Mouse (Mus musculus) neural tube, embryonic 12.5 days (tissue): ENCODE results near the gene Tas1r1. TPM values are rescaled to one million over a fixed set of nuclear protein-coding genes. Genes with fewer than 3 reads are reported as not detected.

Source experiments
- ATAC-seq: fragments of 200-750 bp; cut with Nextera tagmentation; 2 replicates; pipeline ENCODE4 v1.8.0; 2017; ENCODE audit warnings: low read depth, mild to moderate bottlenecking, moderate TSS enrichment, moderate library complexity; ENCODE audit not compliant: low FRiP score
- H3K27ac ChIP-seq: fragments of 300-500 bp; sonication (generic); 2 replicates; pipeline ENCODE4 v1.5.1; 2016
- H3K27me3 ChIP-seq: fragments of 300-500 bp; sonication (generic); replicated peaks from 2 replicates; pipeline ENCODE4 v1.6.1; 2016; ENCODE audit warnings: mild to moderate bottlenecking
- H3K36me3 ChIP-seq: fragments of 300-500 bp; sonication (generic); 2 replicates; pipeline ENCODE4 v1.6.1; 2016; ENCODE audit warnings: mild to moderate bottlenecking
- H3K4me1 ChIP-seq: fragments of 300-500 bp; sonication (generic); 2 replicates; pipeline ENCODE4 v1.6.1; 2016
- H3K4me2 ChIP-seq: fragments of 300-500 bp; sonication (generic); replicated peaks from 2 replicates; pipeline ENCODE4 v1.6.1; 2016; ENCODE audit warnings: mild to moderate bottlenecking
- H3K4me3 ChIP-seq: fragments of 300-500 bp; sonication (generic); 2 replicates; pipeline ENCODE4 v1.5.1; 2016
- H3K9ac ChIP-seq: fragments of 300-500 bp; sonication (generic); 2 replicates; pipeline ENCODE4 v1.6.1; 2016; ENCODE audit warnings: mild to moderate bottlenecking
- H3K9me3 ChIP-seq: fragments of 300-500 bp; sonication (generic); 2 replicates; pipeline ENCODE4 v1.6.1; 2016; ENCODE audit warnings: mild to moderate bottlenecking
- WGBS: fragments of 180-500 bp; shearing (Covaris S2); methylation state at CpG from one replicate; pipeline ENCODE4 v1.1.7; 2016; 5-methylcytosine and 5-hydroxymethylcytosine counted together
- polyA plus RNA-seq: library from polyadenylated mRNA; unstranded; fragments of >200 nt; fragmentation: Nextera tagmentation; extraction: Ambion mirVana; gene quantifications from 2 replicates; pipeline ENCODE4 v1.2.1, GENCODE M21; 2016

Tas1r1 gene
- polyA plus RNA-seq: 1.2 and 1.4 TPM in 2 replicates

DNA sequence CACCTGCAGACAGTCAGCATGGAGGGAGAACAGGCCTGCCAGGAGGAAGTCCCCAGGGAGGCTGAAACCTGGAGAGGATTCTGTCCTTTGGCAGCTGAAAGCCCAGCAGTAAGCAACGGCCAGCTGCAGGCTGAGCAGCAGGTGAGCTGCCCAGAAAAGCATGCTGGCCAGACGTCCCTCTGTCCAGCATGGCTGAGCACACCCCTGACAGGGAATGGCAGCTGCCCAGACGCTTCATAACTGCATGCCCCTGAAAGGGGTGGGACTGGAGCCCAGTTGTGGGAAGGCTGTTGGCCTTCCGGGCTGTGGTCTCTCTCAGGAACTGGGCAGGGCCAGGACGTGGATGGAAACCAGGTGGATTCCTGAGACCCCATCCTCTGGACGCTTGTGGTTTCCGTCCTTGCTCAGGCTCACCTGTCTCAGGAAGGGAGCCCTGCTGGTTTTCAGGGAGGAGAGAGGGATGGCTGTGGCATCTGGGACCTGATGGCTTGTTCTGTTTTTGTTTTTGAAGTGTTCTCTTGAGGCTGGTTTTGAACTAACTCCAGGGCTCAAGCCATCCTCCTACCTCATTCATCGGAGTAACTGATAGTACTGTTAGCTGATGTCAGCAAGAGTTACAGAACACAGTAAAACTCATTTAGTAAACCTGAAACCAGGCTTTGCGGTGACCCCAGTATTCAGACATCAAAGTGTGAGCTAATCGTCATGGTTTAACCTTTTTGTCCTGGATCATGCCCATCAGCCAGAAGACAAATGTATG is at the start of gene Tas1r1:
Tas1r1 (minus strand) TSS at position 344 of the 760 bp plus-strand sequence.
- Histone ChIP-seq H3K9ac (peak within 1 kb of the TSS; percentile 92), H3K36me3 (peaks cover 25% of the 10 kb centered on the region), H3K27ac (no peak within 1 kb of the TSS), H3K9me3 (no peaks in the 10 kb centered on the region), H3K4me1 (peaks cover 12% of the 10 kb centered on the region), H3K4me3 (peak within 1 kb of the TSS; percentile 99), H3K4me2 (peak within 1 kb of the TSS; percentile 96), H3K27me3 (no peaks in the 10 kb centered on the region)
- 55% methylated on average over 10 of the region's 10 CpGs for WGBS
- no peak for ATAC-seq

DNA sequence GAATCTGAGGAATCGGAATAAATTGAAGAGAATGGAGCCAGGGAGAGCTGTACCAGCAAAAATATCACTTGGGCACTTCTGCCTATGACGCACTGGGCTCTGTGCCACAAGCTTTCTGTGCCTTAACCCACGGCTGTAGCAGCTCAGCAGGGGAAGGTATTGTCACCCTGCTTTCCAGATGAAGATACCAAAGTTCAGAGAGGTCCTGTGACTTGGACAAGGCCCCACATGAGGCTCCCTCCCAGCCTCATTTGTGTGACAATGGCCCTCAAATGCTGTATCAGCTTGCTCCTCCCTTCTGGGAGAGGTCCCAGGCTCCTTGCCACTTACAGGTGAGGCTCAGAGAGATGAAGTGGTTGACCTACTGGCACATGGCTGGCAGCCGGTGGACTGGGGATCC is 49.8 kb upstream of the Tas1r1 start:
- no peaks in the 10 kb centered on the region for H3K9me3 ChIP-seq
- WGBS: 33% methylated on average over 4 of the region's 4 CpGs
- peak overlapping the region; percentile 93 for H3K4me2 ChIP-seq
- no peak for ATAC-seq
- peaks cover 25% of the 10 kb centered on the region for H3K4me1 ChIP-seq
- no peak overlapping the region for H3K27ac ChIP-seq
- no peak overlapping the region; the same call in 1 of the 2 replicates for H3K9ac ChIP-seq
- peaks cover 3% of the 10 kb centered on the region; the same call in 1 of the 2 replicates for H3K27me3 ChIP-seq
- H3K36me3 ChIP-seq: no peaks in the 10 kb centered on the region
- peak overlapping the region; percentile 7; the same call in 1 of the 2 replicates for H3K4me3 ChIP-seq

DNA sequence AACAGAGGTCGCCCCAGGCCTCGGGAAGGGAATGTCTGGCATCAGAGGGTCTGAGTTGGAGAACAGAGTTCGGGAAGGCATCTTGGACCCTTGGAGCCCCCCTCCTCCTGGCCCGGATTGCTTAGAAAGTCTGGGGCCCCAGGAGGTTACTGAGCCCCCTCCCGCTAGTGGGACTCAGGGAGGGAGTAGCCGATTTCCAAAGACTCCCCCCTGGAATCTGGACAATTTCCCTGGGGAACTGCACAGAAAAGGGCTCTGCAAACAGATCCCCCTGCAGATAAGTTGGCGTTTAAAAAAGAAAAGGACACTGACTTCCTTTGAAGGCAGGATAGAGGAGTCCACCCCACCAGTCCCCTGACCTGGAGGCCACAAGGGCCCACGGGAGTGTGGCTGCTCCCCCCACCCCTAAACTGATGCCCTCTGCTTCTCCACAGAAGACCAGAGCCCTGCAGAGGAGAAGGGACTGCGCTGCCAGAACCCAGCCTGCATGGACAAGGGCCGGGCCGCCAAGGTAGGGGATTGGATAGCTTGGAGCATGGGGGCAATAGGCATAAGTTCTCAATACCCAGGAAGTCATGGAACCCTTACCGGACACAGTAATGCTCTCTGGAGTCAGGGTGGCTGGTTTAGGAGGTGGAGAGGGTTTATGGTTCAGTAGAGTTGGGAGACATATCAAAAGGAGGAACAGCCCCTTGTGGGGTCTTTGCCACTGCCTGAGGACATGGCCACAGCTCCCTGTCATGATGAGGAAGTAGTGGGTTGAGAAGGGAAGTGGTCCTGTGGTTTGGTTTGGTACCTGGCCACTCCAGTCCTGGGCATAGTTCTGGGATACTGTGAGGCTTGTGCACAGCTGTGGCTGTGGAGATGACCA is 49.1 kb upstream of the Tas1r1 start:
- ATAC-seq: peak; percentile 29; the same call in 1 of the 2 replicates
- Histone ChIP-seq H3K36me3 (no peaks in the 10 kb centered on the region), H3K4me3 (peak overlapping the region; percentile 70), H3K9me3 (no peaks in the 10 kb centered on the region), H3K4me2 (peak overlapping the region; percentile 93), H3K27me3 (peaks cover 3% of the 10 kb centered on the region; the same call in 1 of the 2 replicates), H3K9ac (peak overlapping the region; percentile 86), H3K4me1 (peaks cover 21% of the 10 kb centered on the region), H3K27ac (no peak overlapping the region)
- 3% methylated on average over 12 of the region's 12 CpGs for WGBS

DNA sequence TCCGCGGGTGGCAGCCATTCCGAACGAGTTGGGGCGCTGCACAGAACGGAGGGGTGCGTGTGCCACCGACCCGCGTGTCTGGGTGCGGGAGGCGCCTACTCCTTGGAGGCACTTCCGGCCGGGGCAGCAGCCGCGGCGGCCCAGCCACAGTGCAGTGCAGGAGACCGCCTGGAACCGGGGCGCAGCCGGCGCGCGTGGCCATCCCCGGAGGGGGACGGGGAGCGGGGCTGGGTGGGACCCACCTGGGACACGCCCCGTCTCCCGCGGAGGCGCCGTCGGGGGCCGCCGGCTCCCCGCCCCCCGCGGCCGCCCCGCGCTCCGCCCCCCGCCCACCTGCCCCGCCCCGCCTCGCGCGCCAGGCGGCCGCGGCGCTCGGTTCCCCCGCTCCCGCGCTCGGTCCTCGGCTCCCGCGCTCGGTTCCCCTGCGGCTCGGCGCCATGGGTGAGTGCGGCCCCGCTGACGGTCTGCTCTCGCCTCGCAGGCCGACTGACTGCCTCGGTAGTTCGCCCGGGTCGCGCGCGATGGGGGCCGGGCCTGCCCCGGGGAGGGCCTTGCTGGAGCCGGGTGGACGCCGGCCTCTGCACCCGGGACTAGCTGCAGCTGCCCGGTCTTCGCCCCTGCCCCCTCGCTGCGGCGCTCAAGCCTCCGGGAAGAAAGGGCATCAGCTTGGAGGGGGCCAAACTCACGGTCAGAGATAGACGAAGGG is 48.3 kb upstream of the Tas1r1 start:
- Histone ChIP-seq H3K4me3 (peak overlapping the region; percentile 70), H3K36me3 (no peaks in the 10 kb centered on the region), H3K27ac (no peak overlapping the region), H3K4me2 (peak overlapping the region; percentile 93), H3K9me3 (no peaks in the 10 kb centered on the region), H3K9ac (peak overlapping the region; percentile 86), H3K27me3 (peaks cover 3% of the 10 kb centered on the region; the same call in 1 of the 2 replicates), H3K4me1 (peaks cover 21% of the 10 kb centered on the region)
- WGBS: under 1% methylated on average over 89 of the region's 92 CpGs
- ATAC-seq: peak; percentile 82

DNA sequence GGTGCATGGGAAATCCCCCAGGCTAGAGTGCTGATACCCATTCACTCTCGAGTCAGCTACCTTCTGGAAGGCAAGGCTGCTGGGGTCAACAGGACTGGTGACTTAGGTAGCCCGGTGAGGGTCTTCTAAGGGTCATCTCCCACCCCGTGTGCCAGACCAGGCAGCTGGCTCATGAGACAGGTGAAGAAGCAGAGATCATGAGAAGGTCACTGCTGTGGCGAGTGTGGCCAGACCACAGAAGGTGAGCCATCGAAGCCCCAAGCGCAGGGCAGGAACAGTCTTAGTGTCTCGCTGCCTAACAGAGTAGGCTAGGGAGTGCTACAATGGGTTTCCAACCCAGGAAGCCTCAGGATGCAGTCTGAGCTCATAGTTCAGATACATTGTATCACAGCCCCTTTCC is 46.2 kb upstream of the Tas1r1 start:
- H3K36me3 ChIP-seq: no peaks in the 10 kb centered on the region
- H3K9me3 ChIP-seq: no peaks in the 10 kb centered on the region
- H3K4me2 ChIP-seq: no peak overlapping the region
- H3K4me1 ChIP-seq: peaks cover 21% of the 10 kb centered on the region
- no peak overlapping the region for H3K9ac ChIP-seq
- no peak overlapping the region for H3K4me3 ChIP-seq
- WGBS: 88% methylated on average over 7 of the region's 7 CpGs
- no peak for ATAC-seq
- peaks cover 3% of the 10 kb centered on the region; the same call in 1 of the 2 replicates for H3K27me3 ChIP-seq
- no peak overlapping the region for H3K27ac ChIP-seq

DNA sequence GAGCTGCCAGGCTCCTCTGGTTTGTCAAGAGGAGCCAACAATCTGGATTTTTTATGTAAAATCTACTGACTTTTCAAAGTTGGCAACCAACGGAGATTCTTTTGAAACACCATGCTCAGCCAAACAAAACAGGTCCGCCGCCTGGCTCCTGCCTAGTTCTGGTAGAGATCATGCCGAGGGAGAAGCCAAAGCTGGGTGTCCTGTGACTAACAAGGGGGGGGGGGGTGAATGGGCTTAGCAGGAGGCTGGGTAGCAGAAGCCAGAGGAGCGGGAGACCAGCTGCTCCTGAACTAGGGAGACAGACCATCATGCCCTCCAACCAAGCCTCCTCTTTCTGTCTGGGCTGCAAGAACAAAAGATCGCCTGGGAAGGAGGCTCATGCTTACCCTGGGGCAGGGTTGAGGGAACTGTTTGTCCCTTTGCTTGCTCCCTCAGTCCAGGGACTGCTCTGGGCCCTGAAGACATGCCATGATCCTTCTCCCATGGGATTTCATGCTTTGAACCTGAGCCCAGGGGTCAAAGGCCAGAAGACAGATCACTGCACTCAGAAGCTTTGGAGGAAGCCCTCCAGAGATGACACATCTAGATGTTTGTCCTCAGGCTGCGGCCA is 45.3 kb upstream of the Tas1r1 start:
- no peak overlapping the region for H3K4me3 ChIP-seq
- H3K4me2 ChIP-seq: no peak overlapping the region
- no peak overlapping the region for H3K27ac ChIP-seq
- 63% methylated on average over 7 of the region's 7 CpGs for WGBS
- no peaks in the 10 kb centered on the region for H3K36me3 ChIP-seq
- peaks cover 20% of the 10 kb centered on the region for H3K4me1 ChIP-seq
- ATAC-seq: no peak
- no peak overlapping the region for H3K9ac ChIP-seq
- H3K27me3 ChIP-seq: peaks cover 3% of the 10 kb centered on the region; the same call in 1 of the 2 replicates
- no peaks in the 10 kb centered on the region for H3K9me3 ChIP-seq

DNA sequence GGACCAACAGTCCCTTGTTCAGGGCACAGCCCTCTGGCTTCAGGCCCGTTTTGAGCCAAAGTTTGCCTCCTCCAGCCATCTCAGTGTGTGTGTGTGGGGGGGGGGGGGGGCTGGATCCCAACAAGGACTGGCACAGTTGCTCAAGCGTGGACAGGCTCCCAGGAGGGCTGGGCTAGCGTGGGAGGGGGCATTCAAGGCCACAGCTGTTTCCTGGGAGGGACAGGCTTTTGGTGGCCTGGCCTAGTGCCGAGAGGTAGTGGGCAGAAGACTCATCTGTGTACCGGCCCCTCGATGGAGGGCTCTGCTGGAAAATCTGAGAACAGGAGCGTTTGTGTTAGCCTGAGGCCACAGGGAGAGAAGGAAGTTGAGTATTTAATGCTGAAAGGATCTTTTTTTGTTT is 41.6 kb upstream of the Tas1r1 start:
- H3K27me3 ChIP-seq: no peaks in the 10 kb centered on the region; the same call in 1 of the 2 replicates
- no peaks in the 10 kb centered on the region for H3K36me3 ChIP-seq
- H3K9me3 ChIP-seq: no peaks in the 10 kb centered on the region
- H3K4me1 ChIP-seq: no peaks in the 10 kb centered on the region
- ATAC-seq: no peak
- no peak overlapping the region for H3K4me2 ChIP-seq
- no peak overlapping the region for H3K4me3 ChIP-seq
- H3K9ac ChIP-seq: no peak overlapping the region
- 81% methylated on average over 7 of the region's 7 CpGs for WGBS
- H3K27ac ChIP-seq: no peak overlapping the region

DNA sequence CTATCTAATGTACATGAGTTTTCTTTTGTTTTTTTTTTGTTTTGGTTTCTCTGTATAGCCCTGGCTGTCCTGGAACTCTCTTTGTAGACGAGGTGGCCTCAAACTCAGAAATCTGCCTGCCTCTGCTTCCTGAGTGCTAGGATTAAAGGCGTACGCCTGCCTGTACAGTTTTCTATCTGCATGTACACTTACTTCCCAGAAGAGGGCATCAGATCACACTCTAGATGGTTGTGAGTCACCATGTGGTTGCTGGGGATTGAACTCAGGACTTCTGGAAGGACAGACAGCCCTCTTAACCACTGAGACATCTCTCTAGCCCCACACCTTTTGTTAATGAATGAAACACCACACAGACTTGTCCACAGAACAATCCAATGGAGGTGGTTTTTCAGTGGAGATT is 40.9 kb upstream of the Tas1r1 start:
- Histone ChIP-seq H3K4me1 (no peaks in the 10 kb centered on the region), H3K9me3 (no peaks in the 10 kb centered on the region), H3K27me3 (no peaks in the 10 kb centered on the region; the same call in 1 of the 2 replicates), H3K36me3 (no peaks in the 10 kb centered on the region), H3K4me3 (no peak overlapping the region), H3K4me2 (no peak overlapping the region), H3K9ac (no peak overlapping the region), H3K27ac (no peak overlapping the region)
- ATAC-seq: no peak
- WGBS: 96% methylated on average over 3 of the region's 3 CpGs

DNA sequence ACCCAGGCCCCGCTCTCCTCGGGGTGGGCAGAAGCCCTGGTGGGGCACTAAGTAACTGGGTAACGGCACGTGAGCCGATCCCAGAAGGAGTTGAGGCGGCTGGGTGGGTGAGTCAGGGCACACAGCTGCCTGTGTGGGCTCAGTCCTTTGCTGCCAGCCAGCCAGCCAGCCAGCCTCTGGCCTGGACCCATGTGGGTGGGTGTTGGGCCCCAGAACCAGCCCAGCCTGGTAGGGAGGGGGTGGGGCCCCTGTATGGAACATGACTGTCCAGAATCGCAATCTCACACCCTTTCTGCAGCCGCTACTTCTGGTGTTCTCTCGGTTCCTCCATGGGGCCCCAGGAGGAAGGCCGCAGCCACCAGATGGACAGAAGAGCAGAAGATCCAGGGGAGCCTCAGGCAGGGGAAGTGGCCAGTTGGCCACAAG is 39.8 kb upstream of the Tas1r1 start:
- H3K27me3 ChIP-seq: no peaks in the 10 kb centered on the region
- no peaks in the 10 kb centered on the region for H3K4me1 ChIP-seq
- H3K9ac ChIP-seq: no peak overlapping the region
- no peak overlapping the region for H3K4me2 ChIP-seq
- no peak overlapping the region for H3K27ac ChIP-seq
- no peaks in the 10 kb centered on the region for H3K9me3 ChIP-seq
- no peaks in the 10 kb centered on the region for H3K36me3 ChIP-seq
- WGBS: 94% methylated on average over 10 of the region's 10 CpGs
- no peak overlapping the region for H3K4me3 ChIP-seq
- ATAC-seq: no peak

DNA sequence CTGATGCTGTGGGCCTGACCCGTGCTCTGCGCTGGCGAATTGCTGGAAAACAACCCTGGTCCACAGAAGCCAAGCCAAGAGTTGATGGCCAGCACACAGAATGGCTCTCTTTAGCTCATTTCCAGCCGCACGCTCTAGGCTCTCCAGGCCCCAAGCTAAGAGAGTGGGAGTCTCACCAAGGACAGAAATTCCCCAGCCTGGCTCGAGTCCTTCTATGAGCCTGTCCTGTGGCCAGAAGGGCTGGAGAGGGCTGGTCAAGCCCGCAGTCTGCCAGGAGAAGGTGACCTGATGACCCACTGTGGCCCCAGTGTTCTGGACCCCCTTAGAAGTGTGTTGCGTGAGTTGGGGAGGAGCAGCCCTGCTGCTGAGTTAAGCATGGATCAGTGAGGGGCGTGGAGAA is 38.8 kb upstream of the Tas1r1 start:
- 93% methylated on average over 9 of the region's 9 CpGs for WGBS
- ATAC-seq: no peak
- H3K27ac ChIP-seq: no peak overlapping the region
- no peak overlapping the region for H3K4me2 ChIP-seq
- H3K27me3 ChIP-seq: no peaks in the 10 kb centered on the region
- H3K9me3 ChIP-seq: no peaks in the 10 kb centered on the region
- 0 out of 2 replicates have a peak, but pooled peaks cover 4% of the 10 kb centered on the region for H3K4me1 ChIP-seq
- H3K4me3 ChIP-seq: no peak overlapping the region
- no peaks in the 10 kb centered on the region for H3K36me3 ChIP-seq
- H3K9ac ChIP-seq: no peak overlapping the region

DNA sequence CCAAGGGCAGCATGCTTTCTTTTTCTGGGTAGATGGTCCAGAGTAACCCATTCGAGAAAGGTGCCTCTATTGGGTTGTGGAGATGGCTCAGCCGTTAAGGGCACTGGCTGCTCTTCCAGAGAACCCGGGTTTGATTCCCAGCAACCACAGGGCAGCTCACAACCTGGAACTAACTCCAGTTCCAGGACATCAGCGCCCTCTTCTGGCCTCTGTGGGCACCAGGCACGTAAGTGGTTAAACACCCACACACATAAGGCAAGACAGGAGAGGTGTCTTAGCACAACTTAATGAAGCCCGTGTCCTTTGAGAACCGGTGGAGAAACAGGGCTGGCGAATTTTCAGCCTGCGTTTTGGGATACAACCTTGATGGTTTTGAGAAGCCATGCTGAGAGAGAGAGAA is 36.2 kb upstream of the Tas1r1 start:
- 81% methylated on average over 9 of the region's 9 CpGs for WGBS
- Histone ChIP-seq H3K9me3 (no peaks in the 10 kb centered on the region), H3K9ac (no peak overlapping the region), H3K27me3 (no peaks in the 10 kb centered on the region), H3K4me3 (no peak overlapping the region), H3K4me1 (0 out of 2 replicates have a peak, but pooled peaks cover 4% of the 10 kb centered on the region), H3K4me2 (no peak overlapping the region), H3K27ac (no peak overlapping the region), H3K36me3 (no peaks in the 10 kb centered on the region)
- no peak for ATAC-seq
